Comparison of ENCODE assay signal across 8 mouse cellular contexts in genomic region chr8:105495350-105496302, GRCm38 (mm10). TPM values are rescaled to one million over a fixed set of nuclear protein-coding genes. Genes with fewer than 3 reads are reported as not detected.
DNase-seq lines count a peak whose midpoint lies in the region; ATAC-seq and TF ChIP-seq lines count a peak whose summit lies in the region.
"Had no signal": no experiment of that assay in that cellular context is flagged by ENCODE, and none has a peak within 500 bp of the region (broad histone marks: within the 10 kb centered on the region; RNA-seq: fewer than 3 reads in every experiment).

No protein-coding gene starts in this region.

- H3K9me3 ChIP-seq in ES-E14 (ENCODE audit: control insufficient read depth, insufficient read depth, low read depth, low read length), result no peaks in the 10 kb centered on the region
- H3K9me3 ChIP-seq in heart, postnatal 0 days (replicated peaks; ENCODE audit: control insufficient read depth, low read length), result no peaks in the 10 kb centered on the region
- H3K9me3 ChIP-seq in lung, postnatal 0 days (ENCODE audit: low read length), result no peaks in the 10 kb centered on the region

- H3K27me3 ChIP-seq in C2C12 (ENCODE audit: control insufficient read depth, insufficient read depth, insufficient read length), result no peaks in the 10 kb centered on the region
- no peaks in the 10 kb centered on the region for H3K27me3 ChIP-seq in heart, postnatal 0 days (ENCODE audit: control insufficient read depth, insufficient read depth, low read length)
- H3K27me3 ChIP-seq in lung, postnatal 0 days (replicated peaks; ENCODE audit: insufficient read depth, low read length), result no peaks in the 10 kb centered on the region

- H3K9ac ChIP-seq in ES-E14 (ENCODE audit: insufficient read depth, low read depth, low read length, poor library complexity, severe bottlenecking), result peak overlapping the region; percentile 89; the same call in 1 of the 2 replicates
- H3K9ac ChIP-seq in heart, postnatal 0 days (replicated peaks; ENCODE audit: low read depth, low read length), result peak overlapping the region; percentile 90
- H3K9ac ChIP-seq in lung, postnatal 0 days (replicated peaks; ENCODE audit: low read depth), result peak overlapping the region; percentile 69

- H3K4me2 ChIP-seq in heart, postnatal 0 days (ENCODE audit: low read depth, low read length), result peak overlapping the region; percentile 93
- H3K4me2 ChIP-seq in lung, postnatal 0 days (replicated peaks; ENCODE audit: low read depth, low read length), result peak overlapping the region; percentile 72

- no peaks in the 10 kb centered on the region for H3K36me3 ChIP-seq in C2C12 (ENCODE audit: control insufficient read depth, insufficient read depth)
- no peaks in the 10 kb centered on the region for H3K36me3 ChIP-seq in ES-E14 (ENCODE audit: control insufficient read depth, insufficient read depth, low read length, poor library complexity, severe bottlenecking)
- no peaks in the 10 kb centered on the region for H3K36me3 ChIP-seq in heart, postnatal 0 days (replicated peaks; ENCODE audit: control insufficient read depth, insufficient read depth, low read length)
- no peaks in the 10 kb centered on the region for H3K36me3 ChIP-seq in lung, postnatal 0 days (ENCODE audit: insufficient read depth, low read length)

- no peak for ATAC-seq in heart, postnatal 0 days (ENCODE audit: insufficient read depth, low read depth)
- ATAC-seq in lung, postnatal 0 days, result peak; percentile 32

- TF ChIP-seq CTCF in C2C12 (IDR thresholded peaks at IDR 0.05; ENCODE audit: control insufficient read depth, insufficient read depth, insufficient read length), result no peak
- TF ChIP-seq CTCF in heart, postnatal 0 days (IDR thresholded peaks at IDR 0.05; ENCODE audit: low read depth), result no peak
- TF ChIP-seq CTCF in lung, postnatal 0 days (IDR thresholded peaks at IDR 0.05), result no peak

- H3K79me3 ChIP-seq in C2C12 (ENCODE audit: low read depth), result peaks cover 2% of the 10 kb centered on the region

- peaks cover 24% of the 10 kb centered on the region for H3K79me2 ChIP-seq in C2C12 (ENCODE audit: control insufficient read depth, insufficient read depth)

- H3K4me1 ChIP-seq in ES-E14 (ENCODE audit: control insufficient read depth in 2 of 2, insufficient read depth in 2 of 2, low read length in 2 of 2, poor library complexity in 1 of 2), result peaks cover 0 to 5% of the 10 kb centered on the region in 2 experiments; a peak in 2 of 4 replicates
- peaks cover 20% of the 10 kb centered on the region for H3K4me1 ChIP-seq in heart, postnatal 0 days (ENCODE audit: control insufficient read depth, insufficient read depth)
- H3K4me1 ChIP-seq in lung, postnatal 0 days (ENCODE audit: insufficient read depth, low read depth, low read length), result peaks cover 22% of the 10 kb centered on the region; the same call in 1 of the 2 replicates

- H3K27ac ChIP-seq in ES-E14 (ENCODE audit: insufficient read depth, low read depth, low read length, poor library complexity, severe bottlenecking), result no peak overlapping the region
- H3K27ac ChIP-seq in heart, postnatal 0 days (ENCODE audit: low read depth), result no peak overlapping the region
- H3K27ac ChIP-seq in lung, postnatal 0 days (ENCODE audit: low read length), result peak overlapping the region; percentile 87

- WGBS in heart, postnatal 0 days, result 47% methylated on average over 17 of the region's 17 CpGs
- 20% methylated on average over 17 of the region's 17 CpGs for WGBS in lung, postnatal 0 days

- H3ac ChIP-seq in C2C12 (ENCODE audit: control insufficient read depth, insufficient read length, low read depth), result peak overlapping the region; percentile 93

- TF ChIP-seq EP300 in heart, postnatal 0 days (IDR thresholded peaks at IDR 0.05; ENCODE audit: low read depth), result no peak
- no peak for TF ChIP-seq EP300 in lung, postnatal 0 days (IDR thresholded peaks at IDR 0.05)

- in situ Hi-C loops in ES-E14 (cut with MboI; ENCODE audit: low sequenced_read_pairs in 2 of 2, unreplicated experiment in 2 of 2), result no loop called here

- DNase-seq in ES-E14 (ENCODE audit: low read depth, low spot score), result no peak
- DNase-seq in heart, postnatal 0 days (ENCODE audit: low spot score), result no peak
- DNase-seq in lung, postnatal 0 days (ENCODE audit: low spot score), result peak; percentile 80
- DNase-seq in right cerebral cortex, postnatal 4 days, result no peak
- no peak for DNase-seq in thymus, postnatal 14 days
- DNase-seq in embryo, embryonic 10.5 days (ENCODE audit: low spot score), result no peak

- peak overlapping the region; percentile 82 for H3K4me3 ChIP-seq in C2C12 (ENCODE audit: insufficient read depth, poor library complexity, severe bottlenecking)
- peak overlapping the region in 1 of 2 experiments; percentile 75; a peak in 1 of 4 replicates for H3K4me3 ChIP-seq in ES-E14 (ENCODE audit: insufficient read depth in 1 of 2, low read depth in 1 of 2, low read length in 2 of 2, poor library complexity in 1 of 2, severe bottlenecking in 1 of 2)
- H3K4me3 ChIP-seq in heart, postnatal 0 days (ENCODE audit: low read depth, low read length), result peak overlapping the region; percentile 95
- peak overlapping the region; percentile 78; the same call in 1 of the 2 replicates for H3K4me3 ChIP-seq in lung, postnatal 0 days (ENCODE audit: low read depth, low read length)

TF ChIP-seq in C2C12, 6 proteins besides CTCF, POLR2A, EP300 and RAD21:
- peak; percentile 53 for TF ChIP-seq USF1 (IDR thresholded peaks at IDR 0.05; ENCODE audit: low read depth)
- TF ChIP-seq MAX (IDR thresholded peaks at IDR 0.05), result no peak

TF ChIP-seq in ES-E14, 5 proteins besides CTCF, POLR2A, EP300 and RAD21:
- no peak for TF ChIP-seq ZC3H11A (IDR thresholded peaks at IDR 0.05; ENCODE audit: borderline replicate concordance, low read depth, low read length)
- TF ChIP-seq HCFC1 (IDR thresholded peaks at IDR 0.05; ENCODE audit: borderline replicate concordance, insufficient read depth, low read length), result no peak
- TF ChIP-seq ZNF384 (IDR thresholded peaks at IDR 0.05; ENCODE audit: low read depth, low read length), result no peak

RNA-seq across cellular contexts. Expression of gene Zdhhc1, which starts 1.1 kb away (rescaled TPM):
- 8.8 TPM for polyA plus RNA-seq in C2C12 (2012; fragmentation: generic; extraction: Trizol)
- total RNA-seq in ES-E14 (2012; rRNA removed), result 3.2 and 7.6 TPM in 2 replicates
- 37.8 and 56.2 TPM in 2 replicates for total RNA-seq in heart, postnatal 0 days (2014; rRNA removed; ENCODE audit: low replicate concordance)
- polyA plus RNA-seq in heart, postnatal 0 days (2015; fragmentation: Nextera tagmentation; extraction: Ambion mirVana), result 19.1 TPM in 2 replicates
- polyA plus RNA-seq in lung, postnatal 0 days (2015; fragmentation: Nextera tagmentation; extraction: Ambion mirVana), result 40.6 and 41.7 TPM in 2 replicates

RNA-seq across cellular contexts. Expression of gene Hsd11b2, which starts 22.9 kb away (rescaled TPM):
- polyA plus RNA-seq in C2C12 (2012; fragmentation: generic; extraction: Trizol), result 0.11 TPM
- 0.67 and 0.74 TPM in 2 replicates for total RNA-seq in ES-E14 (2012; rRNA removed)
- not detected in 2 replicates for total RNA-seq in heart, postnatal 0 days (2014; rRNA removed; ENCODE audit: low replicate concordance)
- 0.18 and 0.25 TPM in 2 replicates for polyA plus RNA-seq in heart, postnatal 0 days (2015; fragmentation: Nextera tagmentation; extraction: Ambion mirVana)
- polyA plus RNA-seq in lung, postnatal 0 days (2015; fragmentation: Nextera tagmentation; extraction: Ambion mirVana), result 1.8 and 2.9 TPM in 2 replicates
- total RNA-seq: left cerebral cortex, postnatal 25 days had no signal

RNA-seq across cellular contexts. Expression of gene Tppp3, which starts 24.3 kb away (rescaled TPM):
- polyA plus RNA-seq in C2C12 (2012; fragmentation: generic; extraction: Trizol), result 219 TPM
- total RNA-seq in ES-E14 (2012; rRNA removed), result 16.7 and 17.3 TPM in 2 replicates
- total RNA-seq in heart, postnatal 0 days (2014; rRNA removed; ENCODE audit: low replicate concordance), result 12.9 and 19.8 TPM in 2 replicates
- polyA plus RNA-seq in heart, postnatal 0 days (2015; fragmentation: Nextera tagmentation; extraction: Ambion mirVana), result 37.8 and 42.3 TPM in 2 replicates
- 675 and 696 TPM in 2 replicates for polyA plus RNA-seq in lung, postnatal 0 days (2015; fragmentation: Nextera tagmentation; extraction: Ambion mirVana)
